Mouse (Mus musculus) T-helper 2 cell (primary cell): Measurements from ENCODE around the gene Tmem259.

Experiments
- in situ Hi-C: fragments of 300-600 bp; cut with MboI, MseI; formaldehyde crosslinking; loops from one replicate; pipeline ENCODE4 v1.15.1; 2025; ENCODE audit warnings: high pct_unique_total_duplicates

Gene Tmem259

GRCm38 (mm10) chr10:79988506-79989271 lies 4.6 kb upstream of the Tmem259 start, which contains the start of gene Cnn2:
Gene Cnn2, plus strand, starts transcription at chr10:79988584.
- in situ Hi-C loops, result loop anchor here (5.0 kb wide), 1 partner anchor 154 kb away; the partner anchor contains the start of gene Cbarp

GRCm38 (mm10) chr10:79987771-79988505 lies 3.8 kb upstream of the Tmem259 start:
- in situ Hi-C loops, result loop anchor here (5.0 kb wide), 1 partner anchor 154 kb away; the partner anchor contains the start of gene Cbarp

- in situ Hi-C loops, result loop anchor here (5.0 kb wide), 1 partner anchor 155 kb away; the partner anchor contains the start of gene Cbarp
Observed at GRCm38 (mm10) chr10:79986963-79987362, 2.8 kb upstream of the Tmem259 start.

DNA sequence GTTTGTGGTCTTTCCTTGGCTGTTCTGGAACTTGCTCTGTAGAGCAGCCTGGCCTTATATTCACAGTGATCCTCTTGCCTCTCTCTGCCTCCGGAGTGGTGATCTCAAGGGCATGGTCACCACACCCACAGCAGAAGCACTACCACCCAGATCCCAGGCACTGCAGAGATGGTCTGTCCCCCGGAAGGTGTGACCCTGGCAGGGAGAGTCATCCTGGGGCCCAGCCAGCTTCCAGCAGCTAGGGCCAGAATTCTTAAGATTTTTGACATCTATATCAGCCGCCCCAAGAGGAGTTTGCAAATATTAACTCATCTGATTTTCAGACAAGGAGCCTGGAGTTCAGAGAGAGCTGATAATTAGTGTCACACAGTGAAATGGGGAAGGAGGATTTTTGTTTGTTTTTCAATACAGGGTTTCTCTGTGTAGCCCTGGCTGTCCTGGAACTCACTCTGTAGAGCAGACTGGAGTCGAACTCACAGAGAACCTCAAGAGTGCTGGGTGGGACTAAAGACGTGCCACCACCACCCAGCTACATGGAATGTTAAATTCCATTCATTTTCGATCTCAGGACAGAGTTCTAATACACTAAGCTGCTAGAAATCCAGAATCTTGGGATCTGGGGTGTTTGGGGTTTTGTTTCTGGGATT lies 2.2 kb upstream of the Tmem259 start:
- in situ Hi-C loops, result loop anchor here (5.0 kb wide), 1 partner anchor 156 kb away; the partner anchor contains the start of gene Cbarp

- in situ Hi-C loops, result loop anchor here (5.0 kb wide), 1 partner anchor 157 kb away; the partner anchor contains the start of gene Cbarp
Observed at GRCm38 (mm10) chr10:79985334-79986231, 1.5 kb upstream of the Tmem259 start.

DNA sequence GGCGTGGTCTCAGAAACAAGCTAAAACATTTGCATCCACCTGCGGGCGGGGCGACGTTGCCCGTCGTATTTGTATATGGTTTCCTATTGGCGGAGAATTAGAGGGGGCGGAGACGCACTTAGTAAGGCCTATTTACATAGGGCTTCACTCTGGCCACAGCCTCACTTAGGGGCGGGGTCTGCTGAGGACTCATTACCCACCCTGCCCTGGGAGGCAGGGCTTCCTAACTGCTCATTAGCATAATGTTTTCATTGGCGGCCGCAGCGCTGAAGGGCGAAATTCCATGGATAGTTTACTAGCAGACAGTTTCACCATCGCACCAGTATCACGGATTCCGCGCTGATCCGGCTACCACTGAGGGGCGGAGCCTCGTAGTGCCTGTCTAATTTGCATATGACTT lies 741 bp upstream of the Tmem259 start:
- in situ Hi-C loops, result loop anchor here (5.0 kb wide), 1 partner anchor 157 kb away; the partner anchor contains the start of gene Cbarp

DNA sequence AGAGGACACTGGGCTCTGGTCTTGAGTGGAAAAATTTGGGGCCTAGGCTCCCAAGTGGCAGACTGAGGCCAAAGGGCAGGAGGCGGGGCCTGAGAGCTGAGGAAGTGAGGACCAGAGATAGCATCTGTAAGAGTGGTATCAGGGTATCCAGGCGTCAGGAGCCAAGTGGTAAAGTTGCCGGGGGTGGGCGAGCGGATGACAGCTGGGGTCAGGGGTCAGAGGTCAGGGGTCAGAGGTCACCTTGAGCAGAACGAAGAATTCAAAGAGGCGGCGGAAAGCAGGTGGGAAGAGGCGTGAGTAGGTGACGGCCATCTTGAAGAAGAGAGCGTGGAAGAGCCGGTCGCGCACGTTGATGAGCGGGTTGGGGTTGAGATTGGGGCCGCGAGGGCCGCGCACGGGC lies 460 bp downstream of the Tmem259 start:
- in situ Hi-C loops, result no loop called here

GRCm38 (mm10) chr10:79983205-79983604 lies 925 bp downstream of the Tmem259 start:
- in situ Hi-C loops, result no loop called here

- in situ Hi-C loops, result no loop called here
Observed at GRCm38 (mm10) chr10:79979401-79980155, 4.6 kb downstream of the Tmem259 start.

GRCm38 (mm10) chr10:79978061-79978460 lies 6.1 kb downstream of the Tmem259 start:
- in situ Hi-C loops, result no loop called here

DNA sequence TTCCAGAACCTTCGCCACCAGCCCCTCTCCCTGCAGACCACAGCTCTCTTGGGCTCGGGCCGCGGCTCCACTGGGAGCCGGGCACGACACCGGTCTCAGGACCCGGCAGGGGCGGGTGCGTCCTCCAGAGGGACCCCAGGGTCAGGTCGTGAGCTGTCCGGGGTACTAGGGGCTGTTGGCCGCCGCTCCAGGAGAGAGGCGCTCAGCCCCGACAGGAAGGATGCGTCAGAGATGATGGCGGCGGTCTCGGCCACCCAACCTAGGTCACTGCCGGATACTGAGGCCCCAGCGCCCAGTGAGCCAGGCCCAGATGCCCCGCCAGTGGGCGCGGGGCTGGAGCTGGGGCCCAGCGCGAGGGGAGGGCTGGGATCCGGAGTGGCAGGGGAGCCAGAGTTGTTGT lies 6.8 kb downstream of the Tmem259 start:
- in situ Hi-C loops, result no loop called here

DNA sequence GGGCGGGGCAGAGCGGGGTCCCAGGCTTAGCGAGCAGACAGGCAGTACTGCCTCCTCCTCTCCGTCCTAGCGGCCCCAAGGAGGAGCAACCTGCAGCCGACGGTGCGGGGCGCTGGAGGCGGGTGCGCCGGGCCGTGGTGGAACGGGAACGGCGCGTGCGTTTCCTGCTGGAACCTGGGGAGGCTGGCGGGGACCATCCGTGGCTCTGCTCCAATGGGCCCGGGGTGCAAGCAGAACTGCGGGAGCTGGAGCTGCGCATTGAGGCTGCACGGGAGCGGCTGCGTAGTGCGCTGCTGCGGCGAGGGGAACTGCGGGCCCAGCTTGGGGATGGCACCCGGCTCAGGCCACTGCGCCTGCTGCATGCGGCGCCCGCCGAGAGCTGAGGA lies 7.4 kb downstream of the Tmem259 start:
- in situ Hi-C loops, result no loop called here

GRCm38 (mm10) chr10:79976071-79976721 lies 7.9 kb downstream of the Tmem259 start:
- in situ Hi-C loops, result no loop called here

DNA sequence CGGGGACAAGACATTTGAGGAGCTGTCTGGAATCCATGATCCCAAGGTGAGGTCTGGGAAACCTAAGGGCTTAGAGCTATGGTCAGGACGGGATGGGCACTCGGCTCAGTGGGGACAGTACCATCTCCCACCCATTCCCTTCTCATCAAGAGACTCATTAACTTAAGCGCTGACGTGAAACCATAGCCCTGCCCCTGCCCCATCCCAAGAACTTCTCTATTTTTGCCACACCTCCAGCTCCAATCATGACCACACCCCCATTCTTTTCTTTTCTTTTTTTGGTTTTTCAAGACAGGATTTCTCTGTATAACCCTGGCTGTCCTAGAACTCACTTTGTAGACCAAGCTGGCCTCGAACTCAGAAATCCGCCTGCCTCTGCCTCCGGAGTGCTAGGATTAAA lies 9.5 kb downstream of the Tmem259 start:
- in situ Hi-C loops, result no loop called here

GRCm38 (mm10) chr10:79974087-79974486 lies 10.0 kb downstream of the Tmem259 start:
- in situ Hi-C loops, result no loop called here

DNA sequence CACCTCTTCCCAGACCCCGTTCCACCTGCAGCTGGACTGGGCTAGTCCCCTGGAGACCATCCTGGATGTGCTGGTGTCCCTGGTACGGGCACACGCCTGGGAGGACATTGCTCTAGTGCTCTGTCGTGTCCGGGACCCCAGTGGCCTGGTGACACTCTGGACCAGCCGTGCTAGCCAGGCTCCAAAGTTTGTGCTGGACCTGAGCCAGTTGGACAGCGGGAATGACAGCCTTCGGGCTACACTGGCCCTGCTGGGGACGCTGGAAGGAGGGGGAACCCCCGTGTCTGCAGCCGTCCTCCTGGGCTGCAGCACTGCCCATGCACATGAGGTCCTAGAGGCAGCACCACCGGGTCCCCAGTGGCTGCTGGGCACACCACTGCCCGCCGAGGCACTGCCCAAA lies 11.3 kb downstream of the Tmem259 start:
- in situ Hi-C loops, result no loop called here

DNA sequence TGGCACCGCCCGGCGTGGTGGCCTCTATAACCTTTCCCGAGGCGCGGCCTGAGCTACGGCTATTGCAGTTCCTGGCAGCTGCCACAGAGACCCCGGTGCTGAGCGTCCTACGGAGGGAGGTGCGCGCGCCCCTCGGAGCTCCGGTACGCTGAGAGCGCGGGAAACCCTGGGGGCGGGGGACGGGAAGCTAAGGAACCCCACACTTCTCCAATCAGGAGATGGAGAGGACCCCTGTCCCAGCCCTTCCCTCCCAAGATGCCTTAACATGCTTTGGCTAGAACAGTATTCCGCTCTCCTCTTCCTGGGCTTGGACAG lies 13.0 kb downstream of the Tmem259 start:
- in situ Hi-C loops, result no loop called here

- in situ Hi-C loops, result no loop called here
Observed at GRCm38 (mm10) chr10:79970415-79971182, 13.5 kb downstream of the Tmem259 start, which contains the start of gene Grin3b. Gene Grin3b, plus strand, starts transcription at chr10:79970715.

DNA sequence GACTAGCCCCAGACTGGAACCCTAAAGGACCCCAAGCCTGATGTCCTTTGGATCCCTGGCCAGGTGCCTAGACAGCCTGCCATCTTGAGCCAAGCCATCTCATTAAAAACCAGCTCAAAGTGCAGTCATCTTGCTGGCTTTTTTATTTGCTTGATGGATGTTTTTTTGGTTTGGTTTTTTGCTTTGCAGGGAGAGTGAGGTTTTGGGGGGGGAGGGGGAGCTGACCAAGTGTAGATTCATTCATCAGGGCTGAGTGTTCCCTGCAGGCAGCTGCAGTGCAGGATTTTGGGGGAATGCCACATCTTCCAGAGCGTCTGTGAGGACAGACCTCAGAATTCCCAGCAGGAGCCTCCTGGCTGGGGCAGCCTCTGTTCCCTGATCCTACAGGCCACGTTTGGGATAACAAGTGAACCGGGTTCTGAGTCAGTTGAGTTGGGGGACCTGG lies 15.0 kb downstream of the Tmem259 start:
- in situ Hi-C loops, result loop anchor here (5.0 kb wide), 1 partner anchor 688 kb away; the partner anchor contains the start of gene Btbd2
